Mouse (Mus musculus): ENCODE results near the gene Med15. TPM values are rescaled to one million over a fixed set of nuclear protein-coding genes. Genes with fewer than 3 reads are reported as not detected.

Med15 gene
- 55.6 and 63.1 TPM in 2 replicates for total RNA-seq (2017)

- ATAC-seq (ENCODE audit: extremely low read depth, insufficient number of reproducible peaks, low FRiP score, poor library complexity, severe bottlenecking), result no peak
Observed at GRCm38 (mm10) chr16:17732841-17733340, at the start of gene Med15. TSS of gene Med15 (minus strand) at chr16:17732891.

GRCm38 (mm10) chr16:17779692-17780091 is 47.0 kb upstream of the Med15 start:
- no peak for ATAC-seq (ENCODE audit: extremely low read depth, insufficient number of reproducible peaks, low FRiP score, poor library complexity, severe bottlenecking)

GRCm38 (mm10) chr16:17778223-17778622 is 45.5 kb upstream of the Med15 start:
- no peak for ATAC-seq (ENCODE audit: extremely low read depth, insufficient number of reproducible peaks, low FRiP score, poor library complexity, severe bottlenecking)

- 0 out of 2 replicates have a peak, but pooled peaks have one; percentile 23 for ATAC-seq (ENCODE audit: extremely low read depth, insufficient number of reproducible peaks, low FRiP score, poor library complexity, severe bottlenecking)
Observed at GRCm38 (mm10) chr16:17776828-17777227, 44.1 kb upstream of the Med15 start.

GRCm38 (mm10) chr16:17771117-17771865 is 38.6 kb upstream of the Med15 start:
- no peak for ATAC-seq (ENCODE audit: extremely low read depth, insufficient number of reproducible peaks, low FRiP score, poor library complexity, severe bottlenecking)

GRCm38 (mm10) chr16:17768834-17769233 is 36.1 kb upstream of the Med15 start:
- ATAC-seq (ENCODE audit: extremely low read depth, insufficient number of reproducible peaks, low FRiP score, poor library complexity, severe bottlenecking), result no peak

- no peak for ATAC-seq (ENCODE audit: extremely low read depth, insufficient number of reproducible peaks, low FRiP score, poor library complexity, severe bottlenecking)
Observed at GRCm38 (mm10) chr16:17764108-17764511, 31.4 kb upstream of the Med15 start.

GRCm38 (mm10) chr16:17761074-17761473 is 28.4 kb upstream of the Med15 start:
- ATAC-seq (ENCODE audit: extremely low read depth, insufficient number of reproducible peaks, low FRiP score, poor library complexity, severe bottlenecking), result no peak

- ATAC-seq (ENCODE audit: extremely low read depth, insufficient number of reproducible peaks, low FRiP score, poor library complexity, severe bottlenecking), result 0 out of 2 replicates have a peak, but pooled peaks have one; percentile 25
Observed at GRCm38 (mm10) chr16:17760657-17761056, 28.0 kb upstream of the Med15 start.

GRCm38 (mm10) chr16:17759813-17760321 is 27.2 kb upstream of the Med15 start:
- no peak for ATAC-seq (ENCODE audit: extremely low read depth, insufficient number of reproducible peaks, low FRiP score, poor library complexity, severe bottlenecking)

- peak; percentile 63 for ATAC-seq (ENCODE audit: extremely low read depth, insufficient number of reproducible peaks, low FRiP score, poor library complexity, severe bottlenecking)
Observed at GRCm38 (mm10) chr16:17759344-17759773, 26.7 kb upstream of the Med15 start, which contains the start of gene Klhl22. TSS of gene Klhl22 (plus strand) at chr16:17759618.

GRCm38 (mm10) chr16:17758902-17759301 is 26.2 kb upstream of the Med15 start:
- ATAC-seq (ENCODE audit: extremely low read depth, insufficient number of reproducible peaks, low FRiP score, poor library complexity, severe bottlenecking), result no peak

GRCm38 (mm10) chr16:17757756-17758155 is 25.1 kb upstream of the Med15 start:
- ATAC-seq (ENCODE audit: extremely low read depth, insufficient number of reproducible peaks, low FRiP score, poor library complexity, severe bottlenecking), result no peak

GRCm38 (mm10) chr16:17753686-17754085 is 21.0 kb upstream of the Med15 start:
- ATAC-seq (ENCODE audit: extremely low read depth, insufficient number of reproducible peaks, low FRiP score, poor library complexity, severe bottlenecking), result no peak

- no peak for ATAC-seq (ENCODE audit: extremely low read depth, insufficient number of reproducible peaks, low FRiP score, poor library complexity, severe bottlenecking)
Observed at GRCm38 (mm10) chr16:17753001-17753400, 20.3 kb upstream of the Med15 start.

- no peak for ATAC-seq (ENCODE audit: extremely low read depth, insufficient number of reproducible peaks, low FRiP score, poor library complexity, severe bottlenecking)
Observed at GRCm38 (mm10) chr16:17745067-17745466, 12.4 kb upstream of the Med15 start.

- ATAC-seq (ENCODE audit: extremely low read depth, insufficient number of reproducible peaks, low FRiP score, poor library complexity, severe bottlenecking), result no peak
Observed at GRCm38 (mm10) chr16:17744536-17744935, 11.8 kb upstream of the Med15 start.

- no peak for ATAC-seq (ENCODE audit: extremely low read depth, insufficient number of reproducible peaks, low FRiP score, poor library complexity, severe bottlenecking)
Observed at GRCm38 (mm10) chr16:17743279-17743678, 10.6 kb upstream of the Med15 start.

- no peak for ATAC-seq (ENCODE audit: extremely low read depth, insufficient number of reproducible peaks, low FRiP score, poor library complexity, severe bottlenecking)
Observed at GRCm38 (mm10) chr16:17742810-17743209, 10.1 kb upstream of the Med15 start.

GRCm38 (mm10) chr16:17740080-17740479 is 7.4 kb upstream of the Med15 start:
- no peak for ATAC-seq (ENCODE audit: extremely low read depth, insufficient number of reproducible peaks, low FRiP score, poor library complexity, severe bottlenecking)

Data from neutrophil, adult 5-6 weeks (primary cell).